Mouse (Mus musculus) cerebellum, postnatal 4 days (tissue): Measurements from ENCODE around the gene Mastl.
A peak's percentile ranks its signal among the peaks of the same experiment; 100 is the strongest.

Experiments
- DNase-seq, 2 experiments: peaks; one replicate each; pipeline ENCODE4 v3.0.0; 2022; ENCODE audit warnings: low spot score in 2 of 2, mixed read lengths in 1 of 2

The Mastl gene

DNA sequence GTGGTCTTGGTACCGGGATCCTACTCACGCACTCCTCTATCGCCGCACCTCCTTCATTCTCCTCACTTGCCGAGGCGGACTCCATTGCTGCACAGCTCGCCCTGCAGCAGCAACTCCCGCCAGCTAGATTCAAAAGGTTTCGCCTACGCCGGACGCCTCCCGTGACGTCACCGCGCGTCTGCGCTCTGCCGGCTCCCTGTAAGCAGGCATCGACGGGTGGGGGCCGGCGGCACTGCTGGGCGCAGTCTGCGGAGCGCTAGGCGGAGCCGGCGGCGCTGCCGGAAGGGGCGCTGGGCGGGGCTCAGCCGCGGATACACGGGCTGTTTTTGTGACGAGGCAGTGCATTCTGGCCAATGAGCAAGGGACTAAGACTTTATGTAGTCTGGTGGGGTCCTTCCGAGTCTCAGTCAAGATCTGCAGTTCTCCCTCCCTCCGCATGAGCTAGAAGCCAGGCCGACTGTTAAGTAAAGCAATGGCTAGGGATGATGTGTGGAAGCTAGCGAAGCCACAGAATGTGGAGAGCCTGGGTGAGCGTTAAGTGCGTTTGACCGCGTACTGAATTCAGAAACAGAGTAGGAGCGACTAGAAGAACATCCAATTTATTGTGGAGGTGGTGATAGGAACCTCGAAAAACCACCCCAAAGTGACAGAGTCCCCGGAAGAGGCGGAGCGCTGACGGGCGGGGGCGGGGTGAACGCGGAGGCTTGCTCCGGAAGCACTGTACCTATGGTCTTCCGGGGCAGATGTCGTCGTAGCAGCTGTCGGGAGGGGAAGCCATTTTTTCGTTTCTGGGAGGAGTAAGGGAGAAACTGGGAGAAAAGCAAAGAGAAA lies at the start of gene Mastl, which contains the start of gene Yme1l1:
TSS of gene Mastl (minus strand) at position 248 of the 831 bp plus-strand sequence.
TSS of gene Yme1l1 (plus strand) at position 593 of the 831 bp plus-strand sequence.
- peak; percentile 92 to 97 for DNase-seq

GRCm38 (mm10) chr2:23202900-23203670 lies 47.3 kb upstream of the Mastl start:
- DNase-seq = no peak

DNA sequence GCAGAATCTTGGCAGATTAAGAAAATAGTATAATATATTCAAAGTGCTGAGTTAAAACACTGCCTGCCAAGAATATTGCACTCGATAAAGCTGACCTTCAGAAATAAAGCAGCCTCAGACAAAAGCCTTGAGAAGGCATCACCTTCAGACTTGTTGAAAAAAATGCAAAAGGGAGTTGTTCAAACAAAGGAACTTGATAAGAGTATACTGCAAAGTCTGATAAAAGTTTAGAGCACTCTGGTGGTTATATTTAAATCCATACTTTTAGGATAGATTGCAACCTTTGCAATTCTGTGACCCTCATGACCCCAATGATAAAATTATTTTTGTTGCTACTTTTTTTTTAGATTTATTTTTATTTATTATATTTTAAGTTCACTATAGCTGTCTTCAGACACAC lies 45.2 kb upstream of the Mastl start:
- DNase-seq = no peak

- DNase-seq = no peak
Observed at GRCm38 (mm10) chr2:23194366-23194765, 38.5 kb upstream of the Mastl start.

- DNase-seq = no peak
Observed at GRCm38 (mm10) chr2:23172305-23172704, 16.5 kb upstream of the Mastl start.

GRCm38 (mm10) chr2:23156608-23157081 lies 821 bp upstream of the Mastl start:
- DNase-seq = no peak

DNA sequence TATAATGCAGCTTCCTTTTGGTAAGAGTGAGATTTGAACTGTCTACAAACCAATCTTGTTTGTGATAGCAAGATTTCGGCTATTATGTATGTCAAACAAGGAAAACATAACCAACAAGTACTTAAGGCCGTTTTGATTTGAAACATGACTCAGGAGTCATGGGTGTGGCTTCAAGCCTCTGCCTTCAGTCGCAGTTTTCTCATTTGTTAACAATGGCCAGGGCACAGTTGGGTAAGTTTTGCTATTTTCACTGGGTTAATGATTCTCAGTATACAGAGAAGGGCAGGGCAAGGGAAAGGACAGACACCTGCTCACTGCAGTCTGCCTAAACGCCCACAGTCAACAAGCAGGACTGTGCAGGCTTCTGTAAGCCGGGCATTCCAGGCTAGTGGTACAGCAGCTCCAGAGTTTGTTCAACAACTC lies 614 bp downstream of the Mastl start:
- no peak for DNase-seq

- DNase-seq = no peak
Observed at GRCm38 (mm10) chr2:23119573-23119972, 36.3 kb downstream of the Mastl start.

- DNase-seq = no peak
Observed at GRCm38 (mm10) chr2:23102266-23102665, 53.6 kb downstream of the Mastl start.

GRCm38 (mm10) chr2:23097028-23097427 lies 58.8 kb downstream of the Mastl start:
- DNase-seq = no peak

- peak in 1 of 2 experiments; percentile 4 for DNase-seq
Observed at GRCm38 (mm10) chr2:23092216-23092615, 63.6 kb downstream of the Mastl start.

GRCm38 (mm10) chr2:23084540-23084939 lies 71.3 kb downstream of the Mastl start:
- no peak for DNase-seq

DNA sequence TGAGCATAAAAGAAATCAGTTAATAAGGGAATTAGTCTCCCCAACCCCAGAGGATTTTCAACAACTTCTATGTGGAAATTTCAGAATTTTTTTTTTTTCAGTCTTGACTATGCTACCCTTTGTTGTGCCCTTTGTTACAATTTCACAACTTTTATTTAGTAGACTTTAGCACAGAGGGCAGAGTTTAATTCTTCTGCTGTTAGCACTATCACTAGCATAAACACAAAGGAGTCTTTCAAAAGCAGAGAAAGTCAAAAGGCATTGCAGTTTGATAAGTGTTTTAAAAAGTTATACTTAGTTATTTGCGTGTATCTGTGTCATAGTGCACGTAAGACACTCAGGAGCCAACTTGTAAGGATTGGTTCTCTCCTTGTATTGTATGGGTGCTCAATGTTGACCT lies 77.2 kb downstream of the Mastl start:
- DNase-seq = no peak

DNA sequence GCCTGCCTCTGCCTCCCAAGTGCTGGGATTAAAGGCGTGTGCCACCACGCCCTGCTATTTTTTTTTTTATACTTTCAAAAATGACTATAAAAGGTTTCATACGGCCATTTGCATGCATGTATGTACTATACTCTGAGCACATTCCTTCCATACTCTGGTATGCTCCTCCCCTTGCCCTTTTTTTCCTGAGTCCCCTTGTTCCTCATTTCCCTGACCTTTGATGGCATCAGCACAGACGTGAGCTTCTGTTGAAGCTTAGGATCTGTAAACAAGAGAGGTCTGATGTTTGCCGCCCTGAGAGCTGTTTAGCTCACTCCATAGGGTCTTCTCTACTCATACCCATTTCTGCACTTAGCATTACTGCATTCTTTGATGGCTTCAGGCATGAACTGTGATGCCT lies 78.1 kb downstream of the Mastl start:
- DNase-seq = no peak

DNA sequence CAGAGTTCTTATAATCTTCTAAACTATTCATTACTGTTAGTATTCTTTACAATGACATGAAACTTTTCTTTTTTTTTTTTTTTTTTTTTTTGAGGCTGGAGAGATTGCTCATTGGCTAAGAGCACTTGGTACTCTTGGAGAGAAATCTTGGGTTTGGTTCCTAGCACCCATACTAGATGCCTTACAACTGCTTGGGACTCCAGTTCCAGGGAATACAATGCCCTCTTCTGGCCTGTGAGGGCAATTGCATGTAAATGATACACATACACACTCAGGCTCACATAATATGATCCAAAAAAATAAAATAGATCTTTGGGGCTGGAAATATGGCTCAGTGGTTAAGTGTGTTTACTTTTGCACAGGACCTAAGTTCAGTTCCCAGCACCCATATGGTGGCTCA lies 79.0 kb downstream of the Mastl start:
- no peak for DNase-seq

GRCm38 (mm10) chr2:23075846-23076245 lies 80.0 kb downstream of the Mastl start:
- no peak for DNase-seq

DNA sequence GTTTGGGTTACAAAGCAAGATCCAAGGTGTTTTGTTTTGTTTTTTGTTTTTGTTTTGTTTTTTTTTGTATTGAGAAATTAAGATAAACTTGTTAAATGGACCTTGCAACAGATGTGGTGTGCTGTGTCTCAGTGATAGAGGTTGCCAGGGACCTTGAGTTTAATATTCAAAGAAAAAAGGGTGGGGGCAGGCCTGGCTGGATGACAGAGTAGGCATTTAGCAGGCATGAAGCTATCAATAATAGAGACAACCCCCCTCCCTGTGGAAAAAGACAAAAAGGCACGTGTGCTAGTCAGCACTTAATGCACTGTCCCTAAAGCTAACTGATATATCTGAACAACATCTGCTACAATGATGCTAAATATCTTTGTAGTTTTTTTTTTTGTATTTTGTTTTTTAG lies 84.4 kb downstream of the Mastl start:
- DNase-seq = no peak

- no peak for DNase-seq
Observed at GRCm38 (mm10) chr2:23070491-23070890, 85.3 kb downstream of the Mastl start.

DNA sequence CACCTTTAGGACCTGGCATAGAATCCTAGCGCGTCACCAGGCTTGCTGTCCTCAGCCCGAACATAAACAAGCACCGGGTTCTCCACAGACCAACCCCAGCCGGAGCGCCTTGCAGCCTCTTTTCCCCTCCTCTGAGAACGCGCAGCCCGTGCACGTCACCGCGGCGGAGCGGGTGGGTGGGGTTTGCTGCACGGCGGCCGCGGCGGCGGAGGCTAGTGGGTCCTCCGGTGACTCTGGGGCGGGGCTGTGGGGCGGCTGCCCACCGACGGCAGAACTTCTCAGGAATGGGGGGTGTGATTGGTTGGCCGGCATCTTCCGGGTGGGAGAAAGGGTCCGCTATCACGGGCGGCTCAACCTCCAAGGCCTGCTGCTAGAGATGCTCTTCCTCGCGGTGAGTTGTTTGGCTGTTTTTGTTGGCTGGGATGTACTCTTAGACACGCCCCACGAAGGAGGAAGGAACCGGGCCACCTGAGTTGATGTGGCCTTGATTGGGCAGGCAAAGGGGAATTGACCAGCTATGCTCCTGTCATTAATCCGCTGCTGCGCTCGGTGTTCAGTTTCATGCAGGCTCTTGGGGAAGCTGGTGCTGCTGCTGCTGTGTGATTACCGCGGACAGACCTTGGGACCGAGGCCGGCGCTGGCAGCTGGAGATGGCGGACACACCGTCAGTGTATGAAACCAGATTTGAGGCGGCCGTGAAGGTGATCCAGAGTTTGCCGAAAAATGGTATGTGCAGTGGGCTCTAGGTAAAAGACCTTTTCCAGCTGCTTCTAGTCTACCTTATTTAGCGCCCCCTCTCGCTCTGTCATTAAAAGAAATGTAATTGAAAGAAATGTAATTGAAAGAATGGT lies 86.7 kb downstream of the Mastl start:
- DNase-seq = peak; percentile 89 to 93

- peak in 1 of 2 experiments; percentile 20 for DNase-seq
Observed at GRCm38 (mm10) chr2:23068370-23068737, 87.5 kb downstream of the Mastl start.

- peak; percentile 74 to 90 for DNase-seq
Observed at GRCm38 (mm10) chr2:23067552-23068369, 88.1 kb downstream of the Mastl start, which contains the start of gene Acbd5. Acbd5 (plus strand) TSS chr2:23068167.
